Mouse (Mus musculus) hindbrain, embryonic 10.5 days (tissue): ENCODE results near the gene Serinc2. TPM values are rescaled to one million over a fixed set of nuclear protein-coding genes. Genes with fewer than 3 reads are reported as not detected.
"Not testable (repeated sequence)": the region's sequence is repeated elsewhere in the genome, so short reads cannot be mapped to it uniquely, and the experiment has no call there.

ENCODE experiments used
- DNase-seq: peaks from one replicate; pipeline ENCODE4 v3.0.0-alpha.2; 2017; ENCODE audit warnings: low spot score
- H3K27ac ChIP-seq: fragments of 300-500 bp; sonication (generic); 2 replicates; pipeline ENCODE4 v1.5.1; 2016; ENCODE audit warnings: mild to moderate bottlenecking, moderate library complexity
- H3K27me3 ChIP-seq: fragments of 300-500 bp; sonication (generic); 2 replicates; pipeline ENCODE4 v1.6.1; 2016; ENCODE audit warnings: mild to moderate bottlenecking; ENCODE audit not compliant: poor library complexity, insufficient read depth, severe bottlenecking
- H3K36me3 ChIP-seq: fragments of 300-500 bp; sonication (generic); 2 replicates; pipeline ENCODE4 v1.6.1; 2016; ENCODE audit warnings: mild to moderate bottlenecking, moderate library complexity
- H3K4me1 ChIP-seq: fragments of 300-500 bp; sonication (generic); replicated peaks from 2 replicates; pipeline ENCODE4 v1.6.1; 2016; ENCODE audit warnings: mild to moderate bottlenecking
- H3K4me3 ChIP-seq: fragments of 300-500 bp; sonication (generic); 2 replicates; pipeline ENCODE4 v1.5.1; 2016; ENCODE audit warnings: mild to moderate bottlenecking, moderate library complexity
- H3K9me3 ChIP-seq: fragments of 300-500 bp; sonication (generic); 2 replicates; pipeline ENCODE4 v1.6.1; 2016; ENCODE audit warnings: mild to moderate bottlenecking, moderate library complexity
- WGBS: fragments of 180-500 bp; shearing (Covaris S2); methylation state at CpG from one replicate; pipeline ENCODE4 v1.1.7; 2016; 5-methylcytosine and 5-hydroxymethylcytosine counted together
- polyA plus RNA-seq: library from polyadenylated mRNA; unstranded; fragments of >200 nt; fragmentation: Nextera tagmentation; extraction: Ambion mirVana; gene quantifications from 2 replicates; pipeline ENCODE4 v1.2.1, GENCODE M21; 2016

Serinc2 gene
- polyA plus RNA-seq, 1 experiment from 2014 or later, result 65.7 TPM

DNA sequence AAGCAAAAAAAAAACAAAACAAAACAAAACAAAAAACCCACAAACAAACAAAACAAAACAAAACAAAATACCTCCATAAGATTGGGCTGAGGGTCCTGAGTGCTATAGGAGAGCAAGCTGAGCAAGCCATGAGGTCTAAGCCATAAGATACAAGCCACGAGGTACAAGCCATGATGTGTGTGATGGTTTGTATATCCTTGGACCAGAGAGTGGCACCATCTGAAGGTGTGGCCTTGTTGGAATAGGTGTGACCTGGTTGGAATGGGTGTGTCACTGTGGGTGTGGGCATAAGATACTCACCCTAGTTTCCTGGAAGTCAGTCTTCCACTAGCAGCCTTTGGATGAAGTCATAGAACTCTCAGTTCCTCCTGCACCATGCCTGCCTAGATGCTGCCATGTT, 35.4 kb downstream of the Serinc2 start:
- H3K4me1 ChIP-seq, H3K27ac ChIP-seq, H3K36me3 ChIP-seq, H3K4me3 ChIP-seq, H3K9me3 ChIP-seq, DNase-seq: not testable (repeated sequence)
- peaks cover 13% of the 10 kb centered on the region; the same call in 1 of the 2 replicates for H3K27me3 ChIP-seq
- 72% methylated on average over 1 of the region's 1 CpGs for WGBS

GRCm38 (mm10) chr4:130242956-130243355, 36.0 kb downstream of the Serinc2 start:
- Histone ChIP-seq H3K27ac (no peak overlapping the region), H3K4me3 (no peak overlapping the region), H3K4me1 (no peaks in the 10 kb centered on the region), H3K36me3 (no peaks in the 10 kb centered on the region), H3K9me3 (no peaks in the 10 kb centered on the region), H3K27me3 (peaks cover 13% of the 10 kb centered on the region; the same call in 1 of the 2 replicates)
- whole genome bisulfite sequencing, result 89% methylated on average over 5 of the region's 5 CpGs
- DNase-seq, result no peak

GRCm38 (mm10) chr4:130240695-130241094, 38.3 kb downstream of the Serinc2 start:
- H3K27ac ChIP-seq, result no peak overlapping the region
- peaks cover 5% of the 10 kb centered on the region; the same call in 1 of the 2 replicates for H3K27me3 ChIP-seq
- 31% methylated on average over 5 of the region's 5 CpGs for WGBS
- H3K36me3 ChIP-seq, result no peaks in the 10 kb centered on the region
- no peaks in the 10 kb centered on the region for H3K9me3 ChIP-seq
- no peaks in the 10 kb centered on the region for H3K4me1 ChIP-seq
- DNase-seq, result no peak
- H3K4me3 ChIP-seq, result no peak overlapping the region

GRCm38 (mm10) chr4:130237607-130238006, 41.4 kb downstream of the Serinc2 start:
- no peaks in the 10 kb centered on the region for H3K36me3 ChIP-seq
- no peak for DNase-seq
- 90% methylated on average over 4 of the region's 4 CpGs for WGBS

GRCm38 (mm10) chr4:130236361-130236760, 42.6 kb downstream of the Serinc2 start:
- H3K36me3 ChIP-seq, result no peaks in the 10 kb centered on the region
- WGBS, result 69% methylated on average over 8 of the region's 8 CpGs
- no peaks in the 10 kb centered on the region for H3K4me1 ChIP-seq

More at GRCm38 (mm10) chr4:130237607-130238006, 41.4 kb downstream of the Serinc2 start:
- Histone ChIP-seq H3K27ac (no peak overlapping the region), H3K4me3 (no peak overlapping the region), H3K4me1 (no peaks in the 10 kb centered on the region), H3K27me3 (no peaks in the 10 kb centered on the region), H3K9me3 (peaks cover 8% of the 10 kb centered on the region)

GRCm38 (mm10) chr4:130224071-130224470, 54.9 kb downstream of the Serinc2 start:
- no peaks in the 10 kb centered on the region for H3K36me3 ChIP-seq
- DNase-seq, result no peak

More at GRCm38 (mm10) chr4:130236361-130236760, 42.6 kb downstream of the Serinc2 start:
- Histone ChIP-seq H3K27ac (no peak overlapping the region), H3K4me3 (no peak overlapping the region), H3K9me3 (peaks cover 8% of the 10 kb centered on the region), H3K27me3 (no peaks in the 10 kb centered on the region)
- no peak for DNase-seq

DNA sequence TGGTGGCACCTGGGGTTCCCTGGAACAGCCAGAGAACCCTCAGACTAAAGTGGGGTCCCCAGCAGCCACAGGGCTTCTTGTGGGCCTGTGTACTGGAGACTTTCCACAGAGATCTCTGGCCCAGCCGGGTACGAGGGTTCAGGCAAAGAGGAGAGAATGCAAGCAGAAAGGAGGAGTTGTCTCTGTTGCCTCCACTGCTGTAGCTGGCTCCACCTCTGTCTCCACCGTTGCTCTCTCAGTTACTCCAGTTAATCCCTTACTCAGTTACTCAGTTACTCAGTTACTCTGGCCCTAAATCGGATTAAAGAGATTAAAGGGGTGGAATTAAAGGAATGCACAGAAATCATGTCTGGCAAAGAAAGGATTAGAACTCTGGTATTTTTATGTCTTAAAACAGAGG, 56.8 kb downstream of the Serinc2 start, which contains the start of gene Gm853:
Gm853 (minus strand) TSS at position 223 of the 400 bp plus-strand sequence.
- no peaks in the 10 kb centered on the region for H3K9me3 ChIP-seq
- no peaks in the 10 kb centered on the region for H3K36me3 ChIP-seq
- H3K27ac ChIP-seq, result no peak within 1 kb of the TSS
- no peak within 1 kb of the TSS for H3K4me3 ChIP-seq
- no peak for DNase-seq
- no peaks in the 10 kb centered on the region for H3K4me1 ChIP-seq
- 65% methylated on average over 4 of the region's 4 CpGs for whole genome bisulfite sequencing
- no peaks in the 10 kb centered on the region; the same call in 1 of the 2 replicates for H3K27me3 ChIP-seq

More at GRCm38 (mm10) chr4:130224071-130224470, 54.9 kb downstream of the Serinc2 start:
- Histone ChIP-seq H3K9me3 (no peaks in the 10 kb centered on the region), H3K27me3 (no peaks in the 10 kb centered on the region; the same call in 1 of the 2 replicates), H3K4me1 (no peaks in the 10 kb centered on the region), H3K4me3 (no peak overlapping the region), H3K27ac (no peak overlapping the region)

- Histone ChIP-seq H3K9me3 (no peaks in the 10 kb centered on the region), H3K4me3 (no peak overlapping the region), H3K27ac (no peak overlapping the region), H3K36me3 (no peaks in the 10 kb centered on the region), H3K4me1 (no peaks in the 10 kb centered on the region), H3K27me3 (no peaks in the 10 kb centered on the region; the same call in 1 of the 2 replicates)
- no peak for DNase-seq
- 81% methylated on average over 9 of the region's 9 CpGs for WGBS
Measured at GRCm38 (mm10) chr4:130220176-130220575, 58.8 kb downstream of the Serinc2 start.

DNA sequence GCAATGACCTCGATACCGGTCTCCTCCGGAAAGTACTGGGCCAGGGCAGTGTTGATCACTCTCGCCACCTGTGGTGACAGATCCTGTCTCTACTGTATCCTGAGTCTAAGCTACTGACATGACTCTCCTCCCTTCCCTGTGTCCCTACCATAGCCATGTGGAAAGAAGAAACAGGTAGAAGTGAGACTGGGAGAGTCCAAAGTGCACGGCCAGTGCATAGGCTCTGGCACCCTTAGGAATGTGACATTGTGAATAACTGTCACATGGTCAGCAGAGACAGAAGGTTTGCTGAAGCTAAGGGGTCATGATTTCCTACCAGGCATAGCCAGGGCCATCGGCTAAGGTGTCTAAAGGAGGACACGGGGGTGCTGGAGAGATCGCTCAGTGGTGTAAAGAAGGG, 63.6 kb downstream of the Serinc2 start:
- H3K27me3 ChIP-seq, result no peaks in the 10 kb centered on the region; the same call in 1 of the 2 replicates
- H3K36me3 ChIP-seq, result no peaks in the 10 kb centered on the region
- no peaks in the 10 kb centered on the region for H3K9me3 ChIP-seq
- H3K4me3 ChIP-seq, result no peak overlapping the region
- WGBS, result 92% methylated on average over 8 of the region's 8 CpGs
- no peak overlapping the region for H3K27ac ChIP-seq
- DNase-seq, result no peak
- no peaks in the 10 kb centered on the region; the same call in 1 of the 2 replicates for H3K4me1 ChIP-seq

- Histone ChIP-seq H3K27me3 (no peaks in the 10 kb centered on the region; the same call in 1 of the 2 replicates), H3K4me3 (no peak overlapping the region), H3K4me1 (no peaks in the 10 kb centered on the region; the same call in 1 of the 2 replicates), H3K27ac (no peak overlapping the region), H3K9me3 (no peaks in the 10 kb centered on the region), H3K36me3 (no peaks in the 10 kb centered on the region)
- DNase-seq, result no peak
- 80% methylated on average over 10 of the region's 10 CpGs for WGBS
Measured at GRCm38 (mm10) chr4:130213857-130214256, 65.1 kb downstream of the Serinc2 start.

GRCm38 (mm10) chr4:130213197-130213596, 65.8 kb downstream of the Serinc2 start:
- Histone ChIP-seq H3K27me3 (no peaks in the 10 kb centered on the region), H3K36me3 (no peaks in the 10 kb centered on the region), H3K4me1 (no peaks in the 10 kb centered on the region; the same call in 1 of the 2 replicates), H3K4me3 (no peak overlapping the region), H3K27ac (no peak overlapping the region), H3K9me3 (peaks cover 3% of the 10 kb centered on the region; the same call in 1 of the 2 replicates)
- DNase-seq, result no peak
- 89% methylated on average over 4 of the region's 4 CpGs for WGBS

DNA sequence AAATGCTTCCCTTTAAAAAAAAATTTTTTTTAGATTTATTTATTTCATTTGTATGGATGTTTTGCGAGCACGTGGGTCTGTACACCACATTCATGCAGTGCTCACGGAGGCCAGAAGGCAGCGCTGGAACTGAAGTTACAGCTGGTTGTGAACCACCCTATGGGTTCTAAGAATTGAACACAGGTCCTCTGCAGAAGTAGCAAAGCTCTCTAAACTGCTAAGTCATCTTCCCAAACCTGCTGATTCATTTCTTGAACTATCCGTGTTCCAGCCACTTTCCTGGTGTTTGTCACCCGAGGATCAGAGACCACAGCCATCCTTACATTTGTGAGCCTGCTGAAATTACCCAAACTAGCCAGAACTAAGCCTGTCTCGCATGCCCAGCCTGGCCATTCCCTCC, 66.6 kb downstream of the Serinc2 start:
- H3K4me3 ChIP-seq, result no peak overlapping the region
- no peaks in the 10 kb centered on the region for H3K36me3 ChIP-seq
- no peak for DNase-seq
- H3K27me3 ChIP-seq, result no peaks in the 10 kb centered on the region
- H3K27ac ChIP-seq, result no peak overlapping the region
- H3K4me1 ChIP-seq, result no peaks in the 10 kb centered on the region; the same call in 1 of the 2 replicates
- H3K9me3 ChIP-seq, result peaks cover 9% of the 10 kb centered on the region; the same call in 1 of the 2 replicates
- WGBS, result 78% methylated on average over 7 of the region's 7 CpGs

DNA sequence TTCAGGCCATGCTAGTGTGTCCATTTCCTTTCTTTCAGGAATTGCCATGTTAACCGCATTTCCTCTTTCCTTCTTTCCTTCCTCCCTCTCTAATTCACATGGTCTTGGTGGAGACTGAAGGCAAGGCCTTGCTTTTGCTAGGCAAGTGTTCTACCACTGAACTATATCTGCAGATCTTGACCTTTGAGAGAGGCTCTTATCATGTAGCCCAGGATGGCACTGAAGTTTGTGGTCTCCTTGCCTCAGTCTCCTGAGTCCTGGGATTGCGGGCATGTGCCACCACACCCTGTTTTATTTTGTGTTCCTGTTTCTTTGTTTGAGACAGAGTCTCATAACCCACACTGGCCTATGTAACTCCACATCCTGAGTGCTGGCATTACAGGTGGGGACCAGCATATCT, 67.1 kb downstream of the Serinc2 start:
- 93% methylated on average over 2 of the region's 2 CpGs for WGBS

More for the DNA sequence above, 67.1 kb downstream of the Serinc2 start:
- H3K27ac ChIP-seq, result no peak overlapping the region
- no peaks in the 10 kb centered on the region; the same call in 1 of the 2 replicates for H3K4me1 ChIP-seq
- H3K9me3 ChIP-seq, result peaks cover 13% of the 10 kb centered on the region; the same call in 1 of the 2 replicates
- no peaks in the 10 kb centered on the region for H3K36me3 ChIP-seq
- no peak for DNase-seq
- H3K27me3 ChIP-seq, result no peaks in the 10 kb centered on the region
- no peak overlapping the region for H3K4me3 ChIP-seq
